Mouse (Mus musculus): ENCODE measurements around the gene Tecpr2. TPM values are rescaled to one million over a fixed set of nuclear protein-coding genes. Genes with fewer than 3 reads are reported as not detected.

Gene Tecpr2
- polyA plus RNA-seq, 1 experiment: 20.2 TPM

DNA sequence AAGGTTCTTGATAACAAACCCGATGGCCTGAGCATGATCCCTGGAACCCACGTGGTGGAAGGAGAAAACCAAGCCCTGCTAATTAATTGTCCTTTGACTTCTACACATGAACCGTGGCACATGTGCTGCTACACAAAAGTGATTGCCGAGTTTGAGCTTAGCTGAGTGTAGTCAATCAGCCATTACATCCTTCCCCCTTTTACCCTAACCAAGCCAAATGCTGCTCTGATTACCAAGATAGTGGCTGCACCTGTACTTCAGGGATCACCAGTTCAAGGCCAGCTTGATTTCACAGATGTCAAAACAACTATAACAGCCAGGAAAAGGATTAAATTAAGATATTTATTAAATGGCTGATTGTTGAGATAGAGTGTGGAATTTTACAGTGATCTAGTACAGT lies 61.1 kb downstream of the Tecpr2 start:
- Histone ChIP-seq H3K27ac (ENCODE audit: insufficient read depth, low read length) (no peak overlapping the region), H3K4me3 (replicated peaks; ENCODE audit: insufficient read depth, low read depth, low read length) (no peak overlapping the region), H3K4me1 (ENCODE audit: control insufficient read depth, insufficient read depth, low read length) (peaks cover 35% of the 10 kb centered on the region), H3K27me3 (ENCODE audit: control insufficient read depth, insufficient read depth, low read length) (no peaks in the 10 kb centered on the region)
- TF ChIP-seq CTCF (IDR thresholded peaks at IDR 0.05; ENCODE audit: borderline replicate concordance, insufficient read depth, low read depth, low read length) (no peak), POLR2A (IDR thresholded peaks at IDR 0.05; ENCODE audit: borderline replicate concordance, insufficient read depth, low read length) (no peak)
- WGBS: 81% methylated on average over 4 of the region's 4 CpGs
- no peak for DNase-seq

DNA sequence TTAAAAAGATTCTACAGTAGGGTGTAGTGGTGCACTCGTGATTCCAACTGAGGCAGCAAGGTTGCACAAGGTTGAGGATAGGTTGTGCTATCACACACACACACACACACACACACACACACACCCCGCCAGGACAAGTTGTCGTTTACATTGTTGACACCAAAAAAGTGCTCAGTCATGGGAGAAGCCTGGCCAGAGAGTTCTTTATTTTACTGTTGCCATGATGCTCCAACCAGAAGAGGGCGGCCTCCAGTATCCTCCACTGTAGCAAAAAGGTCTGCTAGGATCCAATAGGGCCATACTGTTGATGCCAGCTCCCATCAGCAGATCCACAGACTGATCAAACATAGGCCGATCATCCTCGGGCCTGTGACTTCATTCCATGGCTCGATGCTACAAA lies 62.2 kb downstream of the Tecpr2 start:
- no peak for TF ChIP-seq POLR2A (IDR thresholded peaks at IDR 0.05; ENCODE audit: borderline replicate concordance, insufficient read depth, low read length)
- TF ChIP-seq CTCF (IDR thresholded peaks at IDR 0.05; ENCODE audit: borderline replicate concordance, insufficient read depth, low read depth, low read length): no peak
- 88% methylated on average over 7 of the region's 7 CpGs for WGBS
- Histone ChIP-seq H3K27me3 (ENCODE audit: control insufficient read depth, insufficient read depth, low read length) (no peaks in the 10 kb centered on the region), H3K4me3 (replicated peaks; ENCODE audit: insufficient read depth, low read depth, low read length) (no peak overlapping the region), H3K27ac (ENCODE audit: insufficient read depth, low read length) (no peak overlapping the region), H3K4me1 (ENCODE audit: control insufficient read depth, insufficient read depth, low read length) (peaks cover 35% of the 10 kb centered on the region)
- DNase-seq: no peak

DNA sequence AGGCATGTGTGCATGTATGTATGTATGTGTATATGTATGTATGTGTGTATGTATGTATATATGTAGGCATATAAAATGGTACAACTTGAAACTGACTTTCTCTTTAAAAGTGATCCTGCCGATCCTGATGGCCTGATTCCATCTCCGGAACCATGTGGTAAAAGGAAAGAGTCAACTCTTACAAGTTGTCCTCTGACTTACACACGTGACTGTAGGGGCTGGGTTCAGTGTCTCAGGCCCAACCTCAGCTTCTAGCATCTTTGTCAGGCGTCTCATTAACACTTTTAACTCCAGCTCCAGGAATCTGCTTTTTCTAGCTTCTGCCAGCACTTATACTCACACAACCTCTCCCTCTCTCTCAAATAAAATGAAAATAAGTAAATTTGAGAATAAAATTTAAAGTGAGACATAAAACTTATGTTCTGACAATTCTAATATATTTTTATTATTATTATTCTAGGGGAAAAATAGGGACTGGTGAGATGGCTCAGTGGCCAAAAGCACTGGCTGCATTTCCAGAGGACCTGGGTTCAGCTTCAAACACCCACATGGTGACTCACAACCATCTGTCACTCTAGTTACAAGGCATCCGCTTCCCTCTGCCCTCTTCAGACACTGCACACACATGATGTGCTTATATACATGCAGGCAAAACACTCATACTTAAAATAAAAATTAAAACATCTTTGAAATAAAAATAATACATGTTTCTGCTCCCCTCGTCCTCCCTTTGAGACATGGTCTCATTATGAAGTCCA lies 63.7 kb downstream of the Tecpr2 start:
- H3K4me3 ChIP-seq (replicated peaks; ENCODE audit: insufficient read depth, low read depth, low read length): no peak overlapping the region
- peak overlapping the region; percentile 93 for H3K27ac ChIP-seq (ENCODE audit: insufficient read depth, low read length)
- peak; percentile 58 to 89 for DNase-seq
- peaks cover 29% of the 10 kb centered on the region for H3K4me1 ChIP-seq (ENCODE audit: control insufficient read depth, insufficient read depth, low read length)
- TF ChIP-seq CTCF (IDR thresholded peaks at IDR 0.05; ENCODE audit: borderline replicate concordance, insufficient read depth, low read depth, low read length) (no peak), POLR2A (IDR thresholded peaks at IDR 0.05; ENCODE audit: borderline replicate concordance, insufficient read depth, low read length) (no peak)
- 36% methylated on average over 6 of the region's 6 CpGs for WGBS
- H3K27me3 ChIP-seq (ENCODE audit: control insufficient read depth, insufficient read depth, low read length): no peaks in the 10 kb centered on the region

DNA sequence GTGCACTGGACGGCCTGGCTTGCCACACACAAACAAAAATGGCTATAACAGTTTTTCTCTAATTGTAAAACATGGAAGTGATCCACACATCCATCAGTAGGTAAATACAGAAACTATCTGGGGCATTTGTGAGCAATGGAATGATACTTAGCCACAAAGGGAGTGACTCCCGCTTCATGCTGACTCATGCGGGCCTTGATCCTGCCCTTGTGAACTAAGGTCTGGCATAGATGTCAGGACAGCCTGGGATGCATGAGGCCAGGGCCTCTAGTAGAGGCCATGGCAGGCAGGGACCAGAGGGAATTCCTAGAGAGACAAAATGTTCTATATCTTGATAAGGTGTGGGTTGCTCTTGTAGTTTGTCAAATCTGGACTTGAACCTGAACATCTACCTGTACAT lies 64.4 kb downstream of the Tecpr2 start:
- TF ChIP-seq CTCF (IDR thresholded peaks at IDR 0.05; ENCODE audit: borderline replicate concordance, insufficient read depth, low read depth, low read length) (no peak), POLR2A (IDR thresholded peaks at IDR 0.05; ENCODE audit: borderline replicate concordance, insufficient read depth, low read length) (no peak)
- Histone ChIP-seq H3K27me3 (ENCODE audit: control insufficient read depth, insufficient read depth, low read length) (no peaks in the 10 kb centered on the region), H3K4me3 (replicated peaks; ENCODE audit: insufficient read depth, low read depth, low read length) (no peak overlapping the region), H3K27ac (ENCODE audit: insufficient read depth, low read length) (peak overlapping the region; percentile 93), H3K4me1 (ENCODE audit: control insufficient read depth, insufficient read depth, low read length) (peaks cover 28% of the 10 kb centered on the region)
- peak in 1 of 2 experiments; percentile 49 for DNase-seq
- WGBS: 63% methylated on average over 3 of the region's 3 CpGs

DNA sequence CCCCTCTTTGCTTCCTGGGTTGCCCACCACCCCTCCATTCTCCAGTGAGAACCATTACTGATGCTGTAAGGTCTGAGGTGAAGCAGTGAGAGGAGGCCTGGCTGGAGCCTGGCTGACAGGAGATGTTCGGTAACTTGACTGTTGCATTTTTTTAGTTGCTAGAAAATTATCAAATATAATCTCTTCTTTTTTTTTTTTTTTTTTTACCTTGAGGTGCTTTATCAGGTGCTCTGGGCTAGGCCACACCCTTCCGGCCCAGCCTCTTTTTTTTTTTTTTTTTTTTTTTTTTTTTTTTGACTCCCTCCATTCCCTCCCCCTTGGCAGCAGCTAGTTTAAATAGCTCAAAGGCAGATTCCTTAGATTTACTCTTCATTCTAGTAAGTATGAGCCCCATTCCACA lies 64.8 kb downstream of the Tecpr2 start:
- Histone ChIP-seq H3K27me3 (ENCODE audit: control insufficient read depth, insufficient read depth, low read length) (no peaks in the 10 kb centered on the region), H3K27ac (ENCODE audit: insufficient read depth, low read length) (peak overlapping the region; percentile 93), H3K4me3 (replicated peaks; ENCODE audit: insufficient read depth, low read depth, low read length) (no peak overlapping the region), H3K4me1 (ENCODE audit: control insufficient read depth, insufficient read depth, low read length) (peaks cover 23% of the 10 kb centered on the region)
- no peak for TF ChIP-seq POLR2A (IDR thresholded peaks at IDR 0.05; ENCODE audit: borderline replicate concordance, insufficient read depth, low read length)
- no peak for TF ChIP-seq CTCF (IDR thresholded peaks at IDR 0.05; ENCODE audit: borderline replicate concordance, insufficient read depth, low read depth, low read length)
- no peak for DNase-seq
- WGBS: 63% methylated on average over 2 of the region's 2 CpGs

DNA sequence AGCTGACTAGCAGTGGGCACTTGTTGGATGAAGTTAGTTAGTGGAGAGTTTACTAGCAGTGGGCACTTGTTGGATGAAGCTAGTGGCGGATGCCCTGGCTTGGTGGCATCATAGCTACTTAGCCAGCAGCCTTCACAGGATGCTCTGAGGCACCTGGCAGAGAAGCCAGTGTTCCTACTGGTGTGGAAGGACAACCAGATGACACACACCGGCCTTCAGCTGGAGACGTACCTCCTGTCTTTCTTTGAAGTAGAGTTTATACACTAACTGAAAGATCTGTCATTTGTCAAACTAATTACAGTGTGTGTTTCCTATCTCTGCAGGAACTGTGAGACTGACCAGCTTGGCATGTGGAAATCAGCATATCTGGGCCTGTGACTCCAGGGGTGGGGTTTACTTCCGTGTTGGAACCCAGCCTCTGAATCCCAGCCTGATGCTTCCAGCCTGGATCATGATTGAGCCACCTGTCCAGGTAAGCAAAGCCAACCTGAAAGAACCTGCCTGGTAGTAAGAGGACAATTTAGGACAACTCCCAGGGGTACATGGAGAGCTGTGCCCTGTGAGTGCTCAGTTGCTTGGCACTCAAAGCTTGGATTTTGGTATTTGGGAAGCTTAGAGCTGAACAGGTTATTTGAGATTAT lies 65.4 kb downstream of the Tecpr2 start:
- peak; percentile 66 to 82 for DNase-seq
- peaks cover 18% of the 10 kb centered on the region for H3K4me1 ChIP-seq (ENCODE audit: control insufficient read depth, insufficient read depth, low read length)
- H3K27ac ChIP-seq (ENCODE audit: insufficient read depth, low read length): peak overlapping the region; percentile 51
- no peak for TF ChIP-seq POLR2A (IDR thresholded peaks at IDR 0.05; ENCODE audit: borderline replicate concordance, insufficient read depth, low read length)
- TF ChIP-seq CTCF (IDR thresholded peaks at IDR 0.05; ENCODE audit: borderline replicate concordance, insufficient read depth, low read depth, low read length): no peak
- no peak overlapping the region for H3K4me3 ChIP-seq (replicated peaks; ENCODE audit: insufficient read depth, low read depth, low read length)
- 18% methylated on average over 4 of the region's 4 CpGs for WGBS
- no peaks in the 10 kb centered on the region for H3K27me3 ChIP-seq (ENCODE audit: control insufficient read depth, insufficient read depth, low read length)

DNA sequence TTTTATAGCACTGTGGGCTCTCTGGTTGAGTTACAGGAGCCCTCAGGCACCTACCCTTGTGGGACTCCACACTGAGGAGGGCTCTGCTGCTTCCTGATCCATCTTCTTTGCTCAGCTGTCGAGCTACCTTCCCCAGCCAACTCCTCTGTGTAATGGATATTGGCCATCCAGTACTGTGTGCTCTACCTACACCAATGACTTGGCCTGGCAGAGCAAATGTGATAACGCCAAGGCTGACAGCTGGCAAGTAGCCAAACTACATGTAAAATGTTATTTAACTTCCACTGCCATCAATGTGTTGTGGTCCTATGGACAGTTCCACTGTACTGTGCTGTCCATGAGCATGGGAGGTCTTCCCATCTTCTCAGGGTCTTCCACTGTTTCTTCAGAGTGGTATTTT lies 72.9 kb downstream of the Tecpr2 start:
- WGBS: 21% methylated on average over 2 of the region's 2 CpGs

DNA sequence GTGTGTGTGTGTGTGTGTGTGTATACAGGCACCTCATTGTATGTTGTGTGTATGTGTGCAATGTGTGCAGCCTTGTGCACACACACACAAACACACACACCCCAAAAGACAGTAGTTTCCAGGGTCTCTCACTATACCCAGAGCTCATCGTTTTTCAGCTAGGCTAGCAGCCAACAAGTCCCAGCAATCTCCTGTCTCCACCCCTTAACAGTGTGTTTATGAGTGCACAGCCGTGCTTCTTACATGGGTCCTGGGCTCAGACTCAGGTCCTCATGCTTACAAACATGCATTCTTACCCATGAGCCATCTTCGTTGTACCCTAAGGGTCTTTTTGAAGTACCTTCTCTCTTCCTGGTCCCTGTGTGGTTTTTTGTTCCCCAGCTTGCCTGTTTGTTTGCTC lies 76.4 kb downstream of the Tecpr2 start:
- 54% methylated on average over 3 of the region's 3 CpGs for WGBS
- no peak overlapping the region for H3K27ac ChIP-seq (ENCODE audit: insufficient read depth, low read length)
- no peak overlapping the region for H3K4me3 ChIP-seq (replicated peaks; ENCODE audit: insufficient read depth, low read depth, low read length)
- no peak for DNase-seq
- H3K27me3 ChIP-seq (ENCODE audit: control insufficient read depth, insufficient read depth, low read length): no peaks in the 10 kb centered on the region
- TF ChIP-seq POLR2A (IDR thresholded peaks at IDR 0.05; ENCODE audit: borderline replicate concordance, insufficient read depth, low read length) (no peak), CTCF (IDR thresholded peaks at IDR 0.05; ENCODE audit: borderline replicate concordance, insufficient read depth, low read depth, low read length) (no peak)
- H3K4me1 ChIP-seq (ENCODE audit: control insufficient read depth, insufficient read depth, low read length): peaks cover 8% of the 10 kb centered on the region

More for the DNA sequence above, 72.9 kb downstream of the Tecpr2 start:
- DNase-seq: no peak
- H3K4me3 ChIP-seq (replicated peaks; ENCODE audit: insufficient read depth, low read depth, low read length): no peak overlapping the region
- TF ChIP-seq CTCF (IDR thresholded peaks at IDR 0.05; ENCODE audit: borderline replicate concordance, insufficient read depth, low read depth, low read length): no peak
- H3K27me3 ChIP-seq (ENCODE audit: control insufficient read depth, insufficient read depth, low read length): no peaks in the 10 kb centered on the region
- H3K4me1 ChIP-seq (ENCODE audit: control insufficient read depth, insufficient read depth, low read length): no peaks in the 10 kb centered on the region
- H3K27ac ChIP-seq (ENCODE audit: insufficient read depth, low read length): no peak overlapping the region
